ENCODE assay signal across 29 mouse cellular contexts in genomic region chr9:83083091-83083490, GRCm38 (mm10).
DNase-seq lines count a peak whose midpoint lies in the region; ATAC-seq lines count a peak whose summit lies in the region.
"Had no signal": no experiment of that assay in that cellular context is flagged by ENCODE, and none has a peak within 500 bp of the region (broad histone marks: within the 10 kb centered on the region; RNA-seq: fewer than 3 reads in every experiment).

No protein-coding gene starts in this region.

- no peak overlapping the region for H3K4me2 ChIP-seq in embryonic facial prominence, embryonic 11.5 days (ENCODE audit: low read depth, low read length)
- H3K4me2 ChIP-seq in embryonic facial prominence, embryonic 14.5 days (ENCODE audit: low read depth, low read length) = no peak overlapping the region
- H3K4me2 ChIP-seq in limb, embryonic 11.5 days (ENCODE audit: low read depth, severe bottlenecking) = no peak overlapping the region; the same call in 1 of the 2 replicates
- H3K4me2 ChIP-seq: forebrain, embryonic 13.5 days; heart, embryonic 12.5 days; heart, embryonic 15.5 days; hindbrain, embryonic 14.5 days had no signal

- 37% methylated on average over 5 of the region's 5 CpGs for WGBS in embryonic facial prominence, embryonic 11.5 days
- 52% methylated on average over 5 of the region's 5 CpGs for WGBS in embryonic facial prominence, embryonic 10.5 days
- WGBS in embryonic facial prominence, embryonic 14.5 days = 41% methylated on average over 5 of the region's 5 CpGs
- 42% methylated on average over 5 of the region's 5 CpGs for WGBS in limb, embryonic 11.5 days
- WGBS in hindbrain, embryonic 10.5 days = 62% methylated on average over 5 of the region's 5 CpGs

- no peaks in the 10 kb centered on the region for H3K36me3 ChIP-seq in embryonic facial prominence, embryonic 11.5 days (replicated peaks; ENCODE audit: control insufficient read depth, insufficient read depth, low read depth, low read length)
- no peaks in the 10 kb centered on the region for H3K36me3 ChIP-seq in embryonic facial prominence, embryonic 10.5 days (replicated peaks)
- H3K36me3 ChIP-seq in embryonic facial prominence, embryonic 14.5 days (ENCODE audit: control insufficient read depth, insufficient read depth, low read length) = no peaks in the 10 kb centered on the region
- no peaks in the 10 kb centered on the region for H3K36me3 ChIP-seq in limb, embryonic 11.5 days (ENCODE audit: control insufficient read depth, insufficient read depth, low read length)
- no peaks in the 10 kb centered on the region for H3K36me3 ChIP-seq in hindbrain, embryonic 10.5 days
- H3K36me3 ChIP-seq: forebrain, embryonic 10.5 days; G1E; heart, embryonic 12.5 days; heart, embryonic 15.5 days had no signal

- H3K4me3 ChIP-seq in embryonic facial prominence, embryonic 11.5 days (ENCODE audit: low read depth, low read length) = no peak overlapping the region
- H3K4me3 ChIP-seq in embryonic facial prominence, embryonic 10.5 days = no peak overlapping the region
- no peak overlapping the region for H3K4me3 ChIP-seq in embryonic facial prominence, embryonic 14.5 days (ENCODE audit: low read depth, low read length)
- H3K4me3 ChIP-seq in limb, embryonic 11.5 days (ENCODE audit: low read depth, low read length) = no peak overlapping the region
- no peak overlapping the region for H3K4me3 ChIP-seq in hindbrain, embryonic 10.5 days
- H3K4me3 ChIP-seq: forebrain, embryonic 10.5 days; forebrain, embryonic 13.5 days; heart, embryonic 12.5 days; heart, embryonic 15.5 days had no signal

- peak; percentile 23; the same call in 1 of the 2 replicates for ATAC-seq in embryonic facial prominence, embryonic 11.5 days (replicated peaks; ENCODE audit: insufficient number of reproducible peaks, low FRiP score, low TSS enrichment, low read depth)
- peak; percentile 68; the same call in 1 of the 2 replicates for ATAC-seq in embryonic facial prominence, embryonic 14.5 days (ENCODE audit: low read depth)
- ATAC-seq in limb, embryonic 11.5 days (ENCODE audit: insufficient number of reproducible peaks, low FRiP score, low TSS enrichment, low read depth) = peak; percentile 77
- ATAC-seq: forebrain, embryonic 13.5 days; forebrain, embryonic 16.5 days; hindbrain, postnatal 0 days; inflammation-experienced regulatory T-cells, adult 6 months; intestine, embryonic 16.5 days; Patski had no signal

- H3K27ac ChIP-seq in embryonic facial prominence, embryonic 11.5 days (replicated peaks; ENCODE audit: low read depth, low read length) = no peak overlapping the region
- H3K27ac ChIP-seq in embryonic facial prominence, embryonic 10.5 days (replicated peaks) = no peak overlapping the region
- H3K27ac ChIP-seq in embryonic facial prominence, embryonic 14.5 days (replicated peaks; ENCODE audit: low read depth, low read length) = no peak overlapping the region
- H3K27ac ChIP-seq in limb, embryonic 11.5 days (replicated peaks; ENCODE audit: low read depth, low read length) = no peak overlapping the region
- no peak overlapping the region for H3K27ac ChIP-seq in hindbrain, embryonic 10.5 days
- H3K27ac ChIP-seq: forebrain, embryonic 10.5 days; forebrain, embryonic 13.5 days; heart, embryonic 15.5 days; hindbrain, embryonic 14.5 days; hindbrain, postnatal 0 days had no signal

- no peak for DNase-seq in embryonic facial prominence, embryonic 11.5 days (ENCODE audit: low spot score)
- no peak for DNase-seq in embryonic facial prominence, embryonic 10.5 days (ENCODE audit: low spot score)
- DNase-seq in embryo, embryonic 11 days = peak; percentile 38
- no peak for DNase-seq in embryonic facial prominence, embryonic 14.5 days (ENCODE audit: low spot score)
- DNase-seq in limb, embryonic 11.5 days (ENCODE audit: low spot score) = peak; percentile 46
- DNase-seq in thymus, adult 18-20 months = no peak
- DNase-seq in gastrocnemius, postnatal 36 days = no peak
- no peak for DNase-seq in hindbrain, embryonic 10.5 days (ENCODE audit: low spot score)
- DNase-seq: adrenal gland, postnatal 10 days; adrenal gland, postnatal 36 days; cerebellum, adult 18-20 months; cerebellum, adult 9-10 months; cerebellum, postnatal 14 days; gastrocnemius, postnatal 10 days; heart, adult 11 months; heart, postnatal 10 days; heart, postnatal 36 days had no signal

- intact Hi-C loops in gastrocnemius, postnatal 36 days (cut with DNase I) = no loop called here

- no peaks in the 10 kb centered on the region for H3K4me1 ChIP-seq in embryonic facial prominence, embryonic 11.5 days (ENCODE audit: control insufficient read depth, insufficient read depth, low read length)
- peaks cover 18% of the 10 kb centered on the region for H3K4me1 ChIP-seq in embryonic facial prominence, embryonic 10.5 days
- H3K4me1 ChIP-seq in embryonic facial prominence, embryonic 14.5 days (ENCODE audit: control insufficient read depth, insufficient read depth, low read length) = no peaks in the 10 kb centered on the region
- peaks cover 5% of the 10 kb centered on the region for H3K4me1 ChIP-seq in limb, embryonic 11.5 days (ENCODE audit: control insufficient read depth, insufficient read depth, low read length)
- H3K4me1 ChIP-seq in hindbrain, embryonic 10.5 days (replicated peaks) = peaks cover 5% of the 10 kb centered on the region
- H3K4me1 ChIP-seq: forebrain, embryonic 13.5 days; heart, embryonic 12.5 days; heart, embryonic 15.5 days had no signal

- H3K9me3 ChIP-seq in embryonic facial prominence, embryonic 11.5 days (replicated peaks; ENCODE audit: control insufficient read depth, low read length) = no peaks in the 10 kb centered on the region
- no peaks in the 10 kb centered on the region for H3K9me3 ChIP-seq in embryonic facial prominence, embryonic 10.5 days
- no peaks in the 10 kb centered on the region for H3K9me3 ChIP-seq in embryonic facial prominence, embryonic 14.5 days (ENCODE audit: control insufficient read depth, low read length)
- H3K9me3 ChIP-seq in limb, embryonic 11.5 days (ENCODE audit: control insufficient read depth, low read length) = no peaks in the 10 kb centered on the region
- no peaks in the 10 kb centered on the region for H3K9me3 ChIP-seq in hindbrain, embryonic 10.5 days
- H3K9me3 ChIP-seq: forebrain, embryonic 10.5 days; forebrain, embryonic 13.5 days; heart, embryonic 12.5 days; heart, embryonic 15.5 days had no signal

- H3K9ac ChIP-seq in embryonic facial prominence, embryonic 11.5 days (replicated peaks; ENCODE audit: low read length) = no peak overlapping the region
- no peak overlapping the region for H3K9ac ChIP-seq in embryonic facial prominence, embryonic 14.5 days (ENCODE audit: low read depth, low read length)
- H3K9ac ChIP-seq in limb, embryonic 11.5 days (ENCODE audit: low read length) = no peak overlapping the region
- H3K9ac ChIP-seq: forebrain, embryonic 13.5 days; heart, embryonic 12.5 days; heart, embryonic 15.5 days; hindbrain, embryonic 14.5 days had no signal

- no peaks in the 10 kb centered on the region for H3K27me3 ChIP-seq in embryonic facial prominence, embryonic 11.5 days (ENCODE audit: control insufficient read depth, insufficient read depth, low read length)
- no peaks in the 10 kb centered on the region for H3K27me3 ChIP-seq in embryonic facial prominence, embryonic 10.5 days (replicated peaks; ENCODE audit: low read depth, poor library complexity, severe bottlenecking)
- no peaks in the 10 kb centered on the region for H3K27me3 ChIP-seq in embryonic facial prominence, embryonic 14.5 days (replicated peaks; ENCODE audit: control insufficient read depth, insufficient read depth, low read length)
- no peaks in the 10 kb centered on the region for H3K27me3 ChIP-seq in limb, embryonic 11.5 days (ENCODE audit: control insufficient read depth, insufficient read depth, low read length)
- no peaks in the 10 kb centered on the region for H3K27me3 ChIP-seq in hindbrain, embryonic 10.5 days (ENCODE audit: insufficient read depth, poor library complexity, severe bottlenecking)
- H3K27me3 ChIP-seq: CH12.LX; forebrain, embryonic 13.5 days; heart, embryonic 12.5 days; heart, embryonic 15.5 days; Patski had no signal

Comparison
In these comparisons a context has a peak if more than half of its experiments do, and no peak if none do; other contexts are left out.
1. ATAC-seq: peak in every context shown above with its lines; median percentile 77 in limb, embryonic 11.5 days; 68 in embryonic facial prominence, embryonic 14.5 days; 23 in embryonic facial prominence, embryonic 11.5 days.
2. DNase-seq: peak in embryo, embryonic 11 days (single experiment) and limb, embryonic 11.5 days (single experiment); none in embryonic facial prominence, embryonic 11.5 days (single experiment), embryonic facial prominence, embryonic 10.5 days (single experiment), embryonic facial prominence, embryonic 14.5 days (single experiment), thymus, adult 18-20 months (0 of 2), gastrocnemius, postnatal 36 days (0 of 2) and hindbrain, embryonic 10.5 days (single experiment).